Mouse (Mus musculus) CD4-positive helper T cell, adult 2 months (primary cell): ENCODE data around the gene Sowahd.
"Not testable (repeated sequence)": the region's sequence is repeated elsewhere in the genome, so short reads cannot be mapped to it uniquely, and the experiment has no call there.

ENCODE experiments used
- DNase-seq: peaks from one replicate; pipeline ENCODE4 v3.0.0-alpha.2; 2012; ENCODE audit warnings: low read depth, missing footprints, low spot score

The Sowahd gene

GRCm38 (mm10) chrX:37048066-37048889 is at the start of gene Sowahd:
Sowahd (plus strand) TSS chrX:37048845.
- no peak for DNase-seq

- DNase-seq = no peak
Measured at GRCm38 (mm10) chrX:37013870-37014269, 34.8 kb upstream of the Sowahd start.

GRCm38 (mm10) chrX:37018150-37018654 is 30.4 kb upstream of the Sowahd start:
- DNase-seq = no peak

- DNase-seq = peak; percentile 27
Measured at GRCm38 (mm10) chrX:37019045-37019444, 29.6 kb upstream of the Sowahd start.

- DNase-seq = peak; percentile 57
Measured at GRCm38 (mm10) chrX:37022690-37023089, 26.0 kb upstream of the Sowahd start.

DNA sequence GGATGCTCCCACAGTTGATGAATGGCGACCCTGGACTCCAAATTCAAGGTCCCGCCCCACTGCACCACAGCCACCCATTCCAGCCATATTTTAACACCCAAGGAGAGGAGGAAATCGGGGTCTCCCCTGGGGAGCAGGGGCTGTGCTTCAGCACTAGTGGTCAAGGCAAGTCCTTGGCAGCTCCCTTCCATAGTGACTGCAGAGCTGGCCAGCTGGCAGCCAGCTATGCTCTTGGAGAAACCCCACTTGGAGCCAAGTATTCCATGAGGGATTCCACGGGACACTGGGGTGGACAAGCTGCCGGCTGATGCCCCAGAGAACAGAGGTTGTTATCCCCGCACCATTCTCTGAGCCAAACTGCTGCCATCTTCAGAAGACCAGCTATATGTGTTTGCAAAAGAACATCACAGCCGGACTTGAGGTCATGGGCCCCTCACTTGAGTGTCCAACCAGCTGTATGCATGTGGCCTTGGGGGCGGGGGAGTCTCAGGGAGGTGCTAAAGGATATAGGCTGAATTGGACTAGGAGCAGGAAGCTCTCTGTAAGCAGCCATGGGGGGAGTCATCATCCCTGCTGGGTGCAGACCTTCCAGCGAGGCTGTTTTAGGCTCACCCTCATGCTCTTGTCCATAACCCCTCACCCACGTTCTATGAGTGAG is 24.9 kb upstream of the Sowahd start:
- no peak for DNase-seq

DNA sequence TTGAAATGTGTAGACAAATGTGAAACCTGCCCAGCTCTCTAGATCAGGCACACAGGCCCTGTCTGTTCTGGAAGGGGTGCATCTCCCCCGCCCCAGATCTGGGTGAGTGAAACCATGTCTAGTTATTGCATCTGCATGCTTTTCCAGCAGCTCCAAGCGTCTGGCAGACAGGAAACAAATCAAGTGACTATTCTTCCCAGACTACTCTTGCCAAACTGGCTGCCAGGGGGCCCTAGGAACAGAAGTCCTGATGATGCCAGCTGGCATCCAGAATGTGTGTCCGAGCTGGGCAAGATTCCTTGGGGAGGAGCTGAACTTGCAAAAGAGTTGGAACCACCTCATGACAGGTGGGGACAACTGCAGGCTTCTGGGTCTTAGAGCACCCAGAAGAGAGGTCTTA is 20.3 kb upstream of the Sowahd start:
- no peak for DNase-seq

DNA sequence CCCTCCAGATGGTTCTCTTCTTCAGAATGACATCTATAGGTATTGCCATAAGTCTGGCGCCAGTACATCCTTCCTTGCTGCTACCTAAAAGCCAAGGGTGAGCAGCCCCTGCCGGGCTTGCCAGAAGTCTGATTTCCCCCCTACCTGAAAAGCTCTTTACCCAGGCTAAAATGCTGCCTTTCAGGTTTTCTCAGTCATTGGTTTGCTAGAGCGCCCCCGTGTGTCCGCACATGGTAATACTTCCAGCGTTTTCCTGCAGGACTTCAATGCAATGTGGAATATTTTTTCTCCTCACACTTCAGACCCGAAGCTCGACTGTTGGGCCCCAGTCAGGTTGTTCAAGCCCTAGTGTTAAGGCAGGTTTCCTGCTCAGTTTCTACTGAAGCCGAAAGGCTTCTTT is 5.9 kb upstream of the Sowahd start:
- DNase-seq = peak; percentile 29

DNA sequence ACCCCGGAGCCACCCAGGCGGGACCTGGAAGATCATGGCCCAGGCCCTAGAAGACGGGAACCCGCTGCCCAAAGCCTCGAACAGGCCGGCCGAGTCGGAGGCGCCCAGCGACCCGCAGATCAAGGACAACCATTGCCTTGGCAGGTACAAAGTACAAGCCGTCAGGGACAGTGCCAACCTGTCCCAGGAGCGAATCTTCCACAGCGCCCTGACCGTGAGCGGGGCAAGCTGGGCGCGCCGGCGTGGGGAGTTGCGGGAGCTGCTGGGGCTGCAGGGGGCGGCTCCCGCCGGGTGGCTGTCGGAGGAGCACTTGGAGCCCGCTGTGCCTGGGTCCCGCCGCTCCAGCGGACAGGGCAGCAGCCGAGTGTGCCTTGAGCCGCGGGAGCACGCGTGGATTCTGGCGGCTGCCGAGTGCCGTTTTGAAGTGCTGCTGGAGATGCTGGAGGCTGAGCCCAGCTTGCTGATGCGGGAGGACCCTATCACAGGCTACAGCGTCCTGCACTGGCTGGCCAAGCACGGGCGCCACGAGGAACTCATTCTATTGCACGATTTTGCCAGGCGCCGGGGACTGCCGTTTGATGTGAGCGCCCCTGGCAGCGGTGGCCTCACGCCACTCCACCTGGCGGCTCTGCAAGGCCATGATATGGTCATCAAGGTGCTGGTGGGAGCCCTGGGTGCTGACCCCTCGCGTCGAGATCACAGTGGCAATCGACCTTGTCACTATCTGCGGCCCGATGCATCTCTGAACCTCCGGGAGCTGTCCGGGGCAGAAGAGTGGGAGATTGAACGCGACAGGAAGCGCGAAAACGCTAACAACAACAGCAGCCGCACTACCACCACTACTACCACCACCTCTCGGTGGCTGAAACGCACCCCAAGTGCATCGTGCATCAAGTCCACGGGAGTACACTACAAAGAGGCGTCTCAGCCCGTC is 512 bp downstream of the Sowahd start:
- DNase-seq = no peak

GRCm38 (mm10) chrX:37063902-37064301 is 15.3 kb downstream of the Sowahd start:
- no peak for DNase-seq

GRCm38 (mm10) chrX:37067299-37067698 is 18.7 kb downstream of the Sowahd start:
- DNase-seq = no peak

GRCm38 (mm10) chrX:37068766-37069165 is 20.1 kb downstream of the Sowahd start:
- DNase-seq = no peak

DNA sequence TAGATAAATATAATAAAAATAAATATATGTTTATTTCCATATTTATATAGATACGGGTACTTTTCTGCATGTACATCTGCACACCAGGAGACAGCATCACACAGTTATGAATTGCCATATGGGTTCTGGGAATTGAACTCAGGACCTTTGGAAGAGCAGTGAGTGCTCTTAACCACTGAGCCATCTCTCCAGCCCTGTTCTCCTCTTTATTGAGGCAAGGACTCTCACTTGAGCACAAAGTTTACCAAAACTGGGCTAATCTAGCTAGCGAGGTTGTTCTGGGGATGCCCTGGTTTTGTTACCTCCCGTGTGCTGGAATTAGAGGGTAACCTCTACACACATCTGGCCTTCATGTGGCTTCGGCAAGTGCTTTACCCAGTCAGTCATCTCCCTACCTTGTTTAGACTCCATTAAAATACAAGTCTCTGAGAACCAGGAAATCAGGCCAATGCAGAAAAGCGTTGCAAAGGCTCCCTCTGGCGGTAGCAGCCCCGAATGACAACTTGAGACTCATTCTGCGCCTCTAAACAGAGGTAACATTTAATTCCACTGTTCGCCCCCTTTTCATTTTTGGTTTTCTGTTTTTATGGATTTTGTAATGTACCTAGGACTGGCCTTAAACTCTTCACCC is 25.7 kb downstream of the Sowahd start:
- DNase-seq = peak; percentile 61

DNA sequence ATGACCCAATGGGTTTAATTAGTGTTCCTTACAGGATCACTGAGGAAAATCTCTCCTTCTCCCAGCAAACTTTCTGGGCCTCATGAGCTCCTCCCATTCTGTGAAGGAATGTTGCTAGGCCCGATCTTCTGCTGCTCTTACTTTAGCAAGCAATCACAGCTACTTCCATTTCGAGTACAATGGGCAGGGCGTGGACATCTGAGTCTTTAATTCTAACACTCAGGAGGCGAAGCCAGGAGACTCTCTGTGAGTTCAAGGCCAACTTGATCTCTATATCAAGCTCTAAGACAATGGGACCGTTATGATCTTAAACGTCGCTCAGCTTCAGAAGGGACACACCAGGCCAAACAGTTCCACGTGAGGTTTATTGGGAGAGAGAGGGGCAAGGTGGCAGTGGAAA is 28.0 kb downstream of the Sowahd start:
- DNase-seq = no peak

DNA sequence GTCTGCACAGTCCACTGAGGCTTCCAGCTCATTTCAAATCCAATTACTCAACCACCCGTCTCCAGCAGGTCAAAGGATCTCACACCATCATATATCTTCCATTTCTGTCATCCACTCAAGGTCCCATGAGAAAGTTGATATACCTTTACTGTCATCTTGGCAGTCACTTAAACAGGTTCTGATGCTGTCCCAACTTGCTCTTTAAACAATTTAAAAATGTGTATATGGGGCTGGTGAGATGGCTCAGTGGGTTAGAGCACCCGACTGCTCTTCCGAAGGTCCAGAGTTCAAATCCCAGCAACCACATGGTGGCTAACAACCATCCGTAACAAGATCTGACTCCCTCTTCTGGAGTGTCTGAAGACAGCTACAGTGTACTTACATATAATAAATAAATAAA is 31.7 kb downstream of the Sowahd start:
- DNase-seq = not testable (repeated sequence)

- no peak for DNase-seq
Measured at GRCm38 (mm10) chrX:37081194-37081593, 32.5 kb downstream of the Sowahd start.

DNA sequence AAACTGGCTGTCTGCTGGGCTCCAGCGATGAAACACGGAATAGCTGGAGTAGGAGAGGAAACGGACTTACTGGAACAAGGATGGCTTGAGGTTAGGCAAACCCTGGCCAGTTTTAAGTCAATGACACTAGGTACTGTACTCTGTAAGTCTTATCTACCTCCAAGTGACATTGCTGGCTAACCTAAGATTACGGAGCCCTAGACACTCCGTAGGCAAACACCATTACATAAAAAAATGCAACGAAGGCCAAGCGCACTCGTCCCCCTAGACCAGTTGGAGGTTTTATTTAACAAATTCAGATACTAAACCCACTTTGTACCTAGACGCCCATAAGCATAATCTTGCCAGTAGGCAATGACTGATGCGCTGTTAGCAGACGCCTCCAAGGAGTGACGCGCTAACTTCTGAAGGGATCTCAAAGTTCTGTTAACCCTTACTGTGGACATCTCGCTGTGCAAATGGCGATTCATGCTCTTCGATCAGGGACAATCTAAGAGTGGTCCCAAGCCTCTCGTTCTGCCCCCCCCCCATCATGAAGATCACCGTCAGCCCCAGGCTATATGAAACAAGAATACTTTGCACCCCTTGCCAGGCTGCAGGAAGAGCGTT is 35.8 kb downstream of the Sowahd start:
- DNase-seq = no peak

- peak; percentile 93 for DNase-seq
Measured at GRCm38 (mm10) chrX:37084927-37085660, 36.4 kb downstream of the Sowahd start, which contains the start of gene Rpl39. Rpl39 (minus strand) TSS chrX:37085402.

- DNase-seq = no peak
Measured at GRCm38 (mm10) chrX:37085665-37086064, 37.0 kb downstream of the Sowahd start.

GRCm38 (mm10) chrX:37088778-37089177 is 40.1 kb downstream of the Sowahd start:
- DNase-seq = no peak
